Mouse (Mus musculus) macrophage (primary cell): ENCODE results near the gene Ttc28. TPM values are rescaled to one million over a fixed set of nuclear protein-coding genes. Genes with fewer than 3 reads are reported as not detected.

Source experiments
- H3K27ac ChIP-seq: fragments of 350-480 bp; formaldehyde crosslinking; 2 replicates; pipeline ENCODE4 v1.9.0; 2021
- H3K36me3 ChIP-seq: fragments of 350-480 bp; formaldehyde crosslinking; 2 replicates; pipeline ENCODE4 v1.9.0; 2021; ENCODE audit errors: inconsistent target
- H3K4me3 ChIP-seq: fragments of 350-480 bp; formaldehyde crosslinking; 2 replicates; pipeline ENCODE4 v1.9.0; 2021; ENCODE audit errors: inconsistent target
- H3K79me2 ChIP-seq: fragments of 350-480 bp; formaldehyde crosslinking; 2 replicates; pipeline ENCODE4 v1.9.0; 2021; ENCODE audit errors: inconsistent target
- WGBS: methylation state at CpG from one replicate; pipeline ENCODE4 v1.1.7; 2026; ENCODE audit warnings: inconsistent platforms; ENCODE audit not compliant: missing documents; 5-methylcytosine and 5-hydroxymethylcytosine counted together
- polyA plus RNA-seq: library from polyadenylated mRNA; stranded (reverse); fragments of 250-400 nt; gene quantifications from 3 replicates; pipeline ENCODE4 v1.2.4, GENCODE M21; 2018; ENCODE audit warnings: inconsistent platforms

The Ttc28 gene
- polyA plus RNA-seq, 1 experiment from 2014 or later = 0.77 TPM

GRCm38 (mm10) chr5:110997692-110998091, 118.1 kb downstream of the Ttc28 start:
- Histone ChIP-seq H3K36me3 (no peaks in the 10 kb centered on the region), H3K79me2 (no peaks in the 10 kb centered on the region), H3K4me3 (no peak overlapping the region), H3K27ac (no peak overlapping the region)
- WGBS = 96% methylated on average over 7 of the region's 7 CpGs

DNA sequence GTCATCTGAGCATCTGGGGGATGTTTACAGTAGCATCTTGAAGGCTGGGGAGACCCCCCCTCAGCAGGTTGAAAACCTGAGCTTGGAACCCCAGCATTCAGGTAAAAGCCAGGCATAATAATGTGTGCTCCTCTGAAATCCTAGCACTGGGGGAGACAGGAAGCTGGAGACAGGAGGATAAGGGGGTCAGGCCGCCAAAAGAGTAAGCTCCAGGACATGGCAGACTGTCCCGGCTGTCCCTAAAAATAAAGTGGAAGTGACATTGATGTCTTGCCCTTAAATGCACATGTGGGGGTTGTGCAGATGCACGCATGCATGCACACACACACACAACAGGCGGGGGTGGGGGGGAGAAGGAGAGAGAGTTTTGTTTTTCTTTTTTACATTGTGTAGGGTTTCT, 118.7 kb downstream of the Ttc28 start:
- Histone ChIP-seq H3K36me3 (no peaks in the 10 kb centered on the region), H3K79me2 (no peaks in the 10 kb centered on the region), H3K4me3 (no peak overlapping the region), H3K27ac (no peak overlapping the region)
- 83% methylated on average over 3 of the region's 4 CpGs for WGBS

DNA sequence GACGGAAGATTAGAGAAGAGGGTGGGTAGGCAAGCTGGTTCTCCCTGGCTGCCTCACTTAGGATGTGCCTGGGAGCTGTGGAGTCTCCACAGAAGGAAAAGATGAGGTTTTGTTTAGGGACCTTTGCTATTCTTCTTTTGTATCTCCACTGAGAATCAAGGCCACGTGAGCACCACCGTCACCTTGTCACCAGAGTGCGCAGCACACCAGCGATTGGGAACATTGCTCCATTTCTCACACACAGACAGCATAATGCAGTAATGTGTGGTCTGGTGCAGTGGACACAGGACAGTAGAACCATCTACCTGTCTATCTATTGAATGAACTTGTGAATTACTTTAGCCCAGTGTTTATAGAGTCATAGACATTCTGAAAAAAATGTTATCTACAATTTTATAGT, 121.3 kb downstream of the Ttc28 start:
- Histone ChIP-seq H3K79me2 (no peaks in the 10 kb centered on the region), H3K36me3 (no peaks in the 10 kb centered on the region), H3K27ac (no peak overlapping the region), H3K4me3 (no peak overlapping the region)
- WGBS = 89% methylated on average over 5 of the region's 5 CpGs

DNA sequence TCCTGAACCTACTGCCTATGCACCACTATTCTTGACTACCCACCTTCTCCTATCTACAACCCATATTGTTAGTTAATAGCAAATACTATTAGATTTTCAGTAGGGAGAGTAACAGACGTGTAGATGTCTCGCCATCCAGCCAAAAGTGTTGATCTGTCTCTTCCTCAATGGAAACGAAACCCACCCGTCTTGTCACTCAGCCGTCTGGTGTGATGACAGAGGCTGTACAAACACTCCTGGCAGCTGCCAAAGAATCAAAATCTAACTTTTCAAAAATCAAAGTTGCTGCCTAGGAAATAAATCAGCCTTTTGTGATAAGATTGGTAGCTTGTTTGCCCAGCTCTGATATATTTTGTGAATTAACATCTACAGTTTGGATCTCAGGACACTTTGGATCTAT, 123.6 kb downstream of the Ttc28 start:
- Histone ChIP-seq H3K4me3 (no peak overlapping the region), H3K27ac (no peak overlapping the region), H3K36me3 (no peaks in the 10 kb centered on the region), H3K79me2 (no peaks in the 10 kb centered on the region)
- 94% methylated on average over 5 of the region's 5 CpGs for WGBS

- Histone ChIP-seq H3K4me3 (no peak overlapping the region), H3K79me2 (no peaks in the 10 kb centered on the region), H3K27ac (no peak overlapping the region), H3K36me3 (no peaks in the 10 kb centered on the region)
- 94% methylated on average over 9 of the region's 9 CpGs for WGBS
These were observed 124.1 kb downstream of the Ttc28 start for GRCm38 (mm10) chr5:111003750-111004149.

GRCm38 (mm10) chr5:111006272-111007135, 126.9 kb downstream of the Ttc28 start:
- 91% methylated on average over 14 of the region's 14 CpGs for WGBS

DNA sequence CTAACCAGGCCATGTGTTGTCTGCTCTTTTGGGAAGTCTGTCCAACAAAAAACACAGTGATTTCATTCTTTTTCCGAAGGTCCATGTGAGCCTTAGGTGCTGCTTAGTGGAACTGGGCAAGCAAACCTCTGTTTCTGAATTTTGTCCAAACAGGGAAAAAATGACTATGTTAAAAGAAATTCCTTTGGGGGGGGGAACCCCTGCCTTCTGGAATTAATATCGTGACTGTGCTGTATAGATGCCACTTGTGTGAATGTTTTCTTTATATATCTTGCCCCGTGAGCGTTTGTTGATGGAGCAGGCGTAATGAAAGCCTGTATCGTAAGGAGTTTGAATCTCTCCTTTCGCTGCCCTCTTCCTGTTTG, 127.5 kb downstream of the Ttc28 start:
- Histone ChIP-seq H3K79me2 (no peaks in the 10 kb centered on the region), H3K36me3 (no peaks in the 10 kb centered on the region), H3K27ac (no peak overlapping the region), H3K4me3 (no peak overlapping the region)
- 83% methylated on average over 7 of the region's 7 CpGs for WGBS

More at GRCm38 (mm10) chr5:111006272-111007135, 126.9 kb downstream of the Ttc28 start:
- Histone ChIP-seq H3K79me2 (no peaks in the 10 kb centered on the region), H3K27ac (no peak overlapping the region), H3K36me3 (no peaks in the 10 kb centered on the region), H3K4me3 (no peak overlapping the region)

- no peaks in the 10 kb centered on the region for H3K79me2 ChIP-seq
- no peak overlapping the region for H3K4me3 ChIP-seq
- WGBS = 92% methylated on average over 8 of the region's 8 CpGs
- no peak overlapping the region for H3K27ac ChIP-seq
- H3K36me3 ChIP-seq = no peaks in the 10 kb centered on the region
These were observed 128.3 kb downstream of the Ttc28 start for GRCm38 (mm10) chr5:111007900-111008299.

GRCm38 (mm10) chr5:111008431-111008830, 128.8 kb downstream of the Ttc28 start:
- no peak overlapping the region for H3K27ac ChIP-seq
- no peak overlapping the region for H3K4me3 ChIP-seq
- 92% methylated on average over 6 of the region's 6 CpGs for WGBS

DNA sequence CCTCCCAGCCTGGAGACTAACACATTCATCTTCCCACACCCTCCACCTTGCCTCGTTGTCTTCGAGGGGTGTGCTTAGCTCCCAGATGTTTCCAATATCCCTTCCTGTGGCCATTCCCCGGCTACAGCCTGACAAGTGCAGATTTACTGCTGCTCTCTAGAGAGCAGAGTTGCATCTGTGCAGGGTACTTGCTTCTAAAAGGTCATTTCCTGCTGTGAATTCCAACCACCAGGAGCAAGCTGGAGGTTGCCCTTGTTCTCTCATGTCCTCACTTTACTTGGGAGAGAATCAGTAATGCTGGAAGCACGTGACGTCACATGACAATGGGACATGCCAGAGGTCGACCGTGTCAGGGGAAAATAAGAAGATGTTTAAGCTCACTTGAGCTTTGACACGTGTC, 131.7 kb downstream of the Ttc28 start:
- 73% methylated on average over 8 of the region's 8 CpGs for WGBS
- H3K27ac ChIP-seq = no peak overlapping the region

More at GRCm38 (mm10) chr5:111008431-111008830, 128.8 kb downstream of the Ttc28 start:
- Histone ChIP-seq H3K79me2 (no peaks in the 10 kb centered on the region), H3K36me3 (no peaks in the 10 kb centered on the region)

GRCm38 (mm10) chr5:111012064-111012463, 132.5 kb downstream of the Ttc28 start:
- H3K79me2 ChIP-seq = no peaks in the 10 kb centered on the region
- no peak overlapping the region for H3K4me3 ChIP-seq
- H3K36me3 ChIP-seq = no peaks in the 10 kb centered on the region
- H3K27ac ChIP-seq = no peak overlapping the region
- WGBS = 94% methylated on average over 11 of the region's 11 CpGs

More for the DNA sequence above, 131.7 kb downstream of the Ttc28 start:
- Histone ChIP-seq H3K36me3 (no peaks in the 10 kb centered on the region), H3K4me3 (no peak overlapping the region), H3K79me2 (no peaks in the 10 kb centered on the region)

DNA sequence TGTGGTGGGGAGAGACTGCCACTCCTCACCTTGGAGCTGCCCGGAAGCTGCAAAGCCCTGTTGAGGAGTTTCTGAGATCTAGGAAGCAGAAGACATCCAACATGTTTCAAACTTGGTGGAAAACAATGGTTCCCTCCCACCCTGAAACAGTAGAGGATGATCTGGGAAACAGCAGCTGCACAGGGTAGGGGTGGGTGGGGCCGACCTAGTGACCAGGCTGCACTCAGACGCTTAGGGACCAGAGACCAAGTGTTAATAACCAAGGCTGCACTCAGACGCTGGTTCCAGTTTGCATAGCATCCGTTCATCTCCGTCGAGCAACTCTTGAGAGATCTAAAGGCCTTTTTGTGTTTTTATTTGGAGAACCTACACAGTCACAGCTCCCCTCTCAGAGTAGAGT, 133.0 kb downstream of the Ttc28 start:
- Histone ChIP-seq H3K27ac (no peak overlapping the region), H3K4me3 (no peak overlapping the region), H3K79me2 (no peaks in the 10 kb centered on the region), H3K36me3 (no peaks in the 10 kb centered on the region)
- WGBS = 91% methylated on average over 7 of the region's 7 CpGs

- Histone ChIP-seq H3K36me3 (no peaks in the 10 kb centered on the region), H3K79me2 (no peaks in the 10 kb centered on the region), H3K27ac (no peak overlapping the region), H3K4me3 (no peak overlapping the region)
- 94% methylated on average over 4 of the region's 4 CpGs for WGBS
These were observed 135.4 kb downstream of the Ttc28 start for GRCm38 (mm10) chr5:111014960-111015359.

- 90% methylated on average over 4 of the region's 4 CpGs for WGBS
- no peaks in the 10 kb centered on the region for H3K36me3 ChIP-seq
- no peak overlapping the region for H3K4me3 ChIP-seq
- H3K79me2 ChIP-seq = no peaks in the 10 kb centered on the region
- H3K27ac ChIP-seq = no peak overlapping the region
These were observed 137.7 kb downstream of the Ttc28 start for GRCm38 (mm10) chr5:111017319-111017718.

- H3K36me3 ChIP-seq = no peaks in the 10 kb centered on the region
- no peak overlapping the region for H3K4me3 ChIP-seq
- no peak overlapping the region for H3K27ac ChIP-seq
- H3K79me2 ChIP-seq = no peaks in the 10 kb centered on the region
- 92% methylated on average over 9 of the region's 9 CpGs for WGBS
These were observed 142.7 kb downstream of the Ttc28 start for GRCm38 (mm10) chr5:111022339-111022738.
